Mouse (Mus musculus): Measurements from ENCODE around the gene Tesk2. TPM values are rescaled to one million over a fixed set of nuclear protein-coding genes. Genes with fewer than 3 reads are reported as not detected.
"Not testable (repeated sequence)": the region's sequence is repeated elsewhere in the genome, so short reads cannot be mapped to it uniquely, and the experiment has no call there.

The Tesk2 gene
- polyA plus RNA-seq (2017; shearing (Covaris generic)) = 1 to 10 TPM; 3.0 to 4.3 (median 4.1) TPM

DNA sequence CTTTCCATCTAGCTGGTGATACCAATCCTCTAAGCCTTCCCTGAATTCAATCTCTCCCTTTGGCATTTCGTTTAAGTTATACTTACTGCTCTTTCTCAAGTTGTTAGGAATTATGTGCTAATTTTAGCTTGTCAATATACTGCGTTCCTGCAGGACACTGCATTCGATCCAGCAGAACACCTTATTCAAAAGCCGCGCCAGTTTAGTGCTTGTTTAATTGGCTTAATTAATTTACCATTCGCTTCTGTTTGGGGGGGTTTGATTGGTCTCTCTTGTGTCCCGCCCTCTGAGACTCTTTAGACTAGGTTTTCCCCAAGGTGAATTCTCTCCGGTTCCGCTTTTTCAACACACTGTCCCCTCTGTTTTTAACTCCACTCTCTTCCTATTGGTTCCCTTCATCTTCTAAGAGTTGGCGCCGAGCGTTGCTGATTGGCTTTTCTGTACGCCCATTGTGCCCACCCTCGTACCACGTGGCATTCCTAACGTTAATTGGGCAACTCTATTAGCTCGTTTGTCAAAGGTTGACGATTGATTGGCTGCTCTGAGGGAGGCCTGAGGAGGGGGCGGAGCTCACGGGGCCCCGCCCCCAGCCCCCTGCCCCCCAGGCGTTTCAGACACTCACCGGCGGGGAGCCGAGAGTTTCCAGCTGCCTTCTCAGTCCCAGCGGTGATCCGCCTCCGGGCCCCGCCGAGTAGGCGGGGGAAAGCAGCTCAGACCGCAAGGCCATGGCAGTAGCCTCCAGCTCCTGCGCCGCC is at the start of gene Tesk2:
Tesk2 (plus strand) TSS at position 606 of the 755 bp plus-strand sequence.
- peak; percentile 96 for ATAC-seq

DNA sequence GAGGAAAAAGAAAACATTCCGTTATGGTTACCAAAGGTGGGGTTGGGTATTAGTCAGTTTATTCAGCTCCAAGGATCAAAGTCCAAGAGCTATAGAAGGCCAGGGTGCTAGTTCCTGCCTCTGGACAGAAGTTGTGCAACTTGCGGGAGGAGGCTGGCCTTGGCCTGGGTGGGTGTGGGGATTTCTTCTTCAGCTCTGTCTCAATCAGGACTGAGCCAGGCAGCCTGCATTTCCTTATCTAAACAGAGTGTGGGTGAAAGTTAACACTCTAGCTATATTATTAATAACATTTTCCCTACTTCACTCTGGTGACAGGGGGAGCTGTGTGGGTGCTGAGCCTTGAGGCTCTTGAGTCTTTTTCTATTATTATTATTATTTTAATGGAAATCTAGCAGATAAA is 48.0 kb upstream of the Tesk2 start:
- ATAC-seq = no peak

DNA sequence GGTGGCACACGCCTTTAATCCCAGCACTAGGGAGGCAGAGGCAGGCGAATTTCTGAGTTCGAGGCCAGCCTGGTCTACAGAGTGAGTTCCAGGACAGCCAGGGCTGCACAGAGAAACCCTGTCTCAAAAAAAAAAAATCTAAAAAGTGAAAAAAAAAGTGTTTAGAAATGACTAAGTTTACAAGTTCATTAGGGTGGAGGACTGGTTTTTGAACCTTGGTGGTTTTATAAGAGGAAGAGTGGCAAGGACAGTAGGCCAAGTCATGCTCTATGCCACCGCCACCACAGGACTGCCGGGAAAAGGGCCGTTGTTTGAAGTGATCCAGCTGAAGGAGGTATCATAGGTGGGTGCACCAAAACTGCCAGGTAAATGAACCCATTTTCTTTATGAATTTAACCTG is 46.0 kb upstream of the Tesk2 start:
- ATAC-seq = not testable (repeated sequence)

DNA sequence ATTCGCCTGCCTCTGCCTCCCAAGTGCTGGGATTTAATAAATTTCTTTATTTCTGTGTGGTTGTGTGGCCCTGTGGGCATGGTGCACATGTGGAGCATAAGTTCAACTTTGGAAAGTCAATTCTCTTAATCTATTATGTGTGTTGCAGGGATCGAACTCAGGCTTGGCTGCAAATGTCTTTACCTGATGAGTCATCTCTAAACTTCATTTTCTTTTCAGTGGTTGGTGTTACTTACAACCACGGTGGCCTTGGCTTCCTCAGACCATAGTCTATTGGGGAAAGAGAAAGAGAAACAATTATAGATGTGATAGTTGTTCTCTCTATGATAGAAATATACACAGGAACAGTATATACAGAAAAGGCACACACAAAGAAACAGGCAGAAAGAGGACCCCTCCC is 44.7 kb upstream of the Tesk2 start:
- no peak for ATAC-seq

DNA sequence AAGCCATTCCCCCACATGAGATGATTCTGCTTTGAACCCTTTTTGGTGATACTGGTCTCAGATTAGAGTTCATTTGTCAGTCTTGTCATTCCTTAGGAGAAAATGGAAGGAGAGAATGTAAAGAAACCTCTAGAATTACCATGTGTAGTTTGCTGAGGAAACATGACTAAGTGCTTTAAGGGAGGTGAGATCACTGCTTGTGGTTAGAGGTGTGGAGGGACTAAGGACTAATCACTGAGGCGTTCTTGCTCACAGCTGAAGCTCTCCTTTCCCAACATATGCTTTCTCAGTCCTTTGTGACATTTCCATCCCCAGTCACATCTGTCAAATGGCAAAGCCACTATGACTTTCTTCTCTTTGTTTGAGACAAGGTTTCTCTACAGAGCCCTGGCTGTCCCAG is 42.9 kb upstream of the Tesk2 start:
- ATAC-seq = no peak

DNA sequence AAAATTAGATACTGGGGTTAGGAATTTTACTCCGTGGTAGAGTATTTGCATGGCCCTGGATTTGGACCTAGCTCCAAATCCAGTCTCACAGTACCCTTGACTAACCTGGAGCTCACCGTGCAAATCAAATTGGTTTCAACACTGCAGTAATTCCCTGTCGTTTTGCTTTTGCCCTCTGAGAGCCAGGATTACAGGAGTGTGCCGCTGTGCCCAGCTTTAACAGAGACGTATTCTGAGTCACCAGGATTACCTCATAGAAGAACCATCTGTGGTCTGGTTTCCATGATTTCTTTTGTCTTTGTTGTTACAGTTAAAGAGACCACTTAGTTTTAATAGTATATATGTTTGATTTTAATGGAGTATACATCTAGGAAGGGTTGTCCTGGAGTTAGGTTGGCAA is 41.6 kb upstream of the Tesk2 start:
- no peak for ATAC-seq

DNA sequence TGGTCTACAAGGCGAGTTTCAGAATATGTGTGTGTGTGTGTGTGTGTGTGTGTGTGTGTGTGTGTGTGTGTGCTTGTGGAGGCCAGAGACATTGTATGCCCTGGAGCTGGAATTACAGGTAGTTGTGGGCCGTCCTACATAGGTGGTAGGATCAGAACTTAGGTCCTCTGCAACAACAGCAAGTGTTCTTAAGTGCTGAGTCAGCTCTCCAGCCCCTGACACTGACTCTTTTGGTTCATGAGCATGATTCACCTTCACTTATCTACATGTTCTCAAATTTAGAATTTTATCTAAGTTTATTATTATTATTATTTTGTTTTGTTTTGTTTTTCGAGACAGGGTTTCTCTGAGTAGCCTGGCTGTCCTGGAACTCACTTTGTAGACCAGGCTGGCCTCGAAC is 40.2 kb upstream of the Tesk2 start:
- not testable (repeated sequence) for ATAC-seq

DNA sequence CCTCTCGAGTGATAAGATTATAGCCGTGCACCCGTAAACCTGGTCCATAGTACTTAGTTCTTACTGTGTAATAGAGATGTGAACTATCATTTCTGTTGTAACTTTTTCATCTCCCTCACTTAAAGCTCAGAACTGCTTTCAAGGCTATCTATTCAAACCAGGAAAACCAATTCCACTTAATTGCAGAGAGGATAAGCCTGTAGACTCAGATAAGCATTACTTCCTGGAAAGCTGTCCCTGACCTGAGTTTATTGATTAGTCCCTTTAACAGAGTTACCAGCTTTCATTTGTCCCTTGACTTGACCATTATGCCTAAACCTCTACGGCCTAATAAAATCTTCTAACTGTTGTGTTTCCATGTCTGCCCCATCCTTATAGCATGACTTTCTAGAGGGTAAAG is 36.8 kb upstream of the Tesk2 start:
- no peak for ATAC-seq

DNA sequence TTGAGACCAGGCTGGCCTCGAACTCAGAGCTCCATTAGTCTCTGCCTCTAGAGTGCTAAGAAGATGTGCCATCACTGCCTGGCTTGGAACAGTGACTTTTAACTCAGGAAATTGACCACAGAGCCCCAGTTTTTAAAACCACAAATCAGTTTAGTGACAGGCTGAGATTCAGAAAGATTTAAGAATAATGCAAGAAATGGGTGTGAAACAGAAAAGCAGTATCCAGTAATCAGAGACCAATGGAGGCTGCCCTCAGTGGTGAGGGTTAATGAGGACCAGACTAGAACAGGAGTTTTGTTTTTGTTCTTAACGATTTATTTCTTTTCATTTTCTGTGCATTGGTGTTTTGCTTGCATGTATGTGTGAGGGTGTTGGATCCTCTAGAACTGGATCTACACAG is 36.1 kb upstream of the Tesk2 start:
- ATAC-seq = no peak

DNA sequence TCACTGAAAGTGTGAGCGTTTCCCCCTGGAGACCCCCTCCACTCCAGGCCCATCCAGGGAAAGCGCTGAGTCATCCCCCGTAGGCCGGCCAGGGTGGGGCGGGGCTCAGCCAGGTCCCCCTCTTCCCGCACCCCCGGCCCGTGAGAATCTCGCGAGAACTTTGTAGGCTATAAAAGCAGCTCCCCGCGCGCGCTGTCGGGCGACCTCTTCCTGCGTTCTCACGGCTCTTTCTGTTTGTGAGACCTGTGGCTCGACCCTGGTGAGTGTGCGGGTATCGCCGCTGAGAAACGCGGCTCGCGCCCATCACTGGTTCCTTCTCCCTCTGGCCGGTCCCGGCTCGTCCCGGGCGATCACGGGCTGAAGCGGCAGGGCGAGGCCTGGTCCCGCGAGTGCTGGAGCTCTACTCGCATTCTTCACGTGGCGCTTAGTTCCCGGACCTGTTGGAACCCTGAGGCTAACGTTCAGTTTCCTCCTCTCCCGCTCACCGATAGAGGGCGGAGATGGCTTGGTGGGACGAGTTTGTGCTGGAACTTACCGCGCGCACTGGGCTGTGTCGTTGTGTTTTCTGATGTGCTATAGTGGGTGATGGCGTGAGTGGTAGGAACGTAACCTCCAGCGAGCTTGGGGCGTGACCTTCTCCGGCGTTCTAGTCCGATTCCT is 35.2 kb upstream of the Tesk2 start, which contains the start of gene Prdx1:
Prdx1 (plus strand) TSS at position 143 of the 660 bp plus-strand sequence.
- peak; percentile 87 for ATAC-seq

DNA sequence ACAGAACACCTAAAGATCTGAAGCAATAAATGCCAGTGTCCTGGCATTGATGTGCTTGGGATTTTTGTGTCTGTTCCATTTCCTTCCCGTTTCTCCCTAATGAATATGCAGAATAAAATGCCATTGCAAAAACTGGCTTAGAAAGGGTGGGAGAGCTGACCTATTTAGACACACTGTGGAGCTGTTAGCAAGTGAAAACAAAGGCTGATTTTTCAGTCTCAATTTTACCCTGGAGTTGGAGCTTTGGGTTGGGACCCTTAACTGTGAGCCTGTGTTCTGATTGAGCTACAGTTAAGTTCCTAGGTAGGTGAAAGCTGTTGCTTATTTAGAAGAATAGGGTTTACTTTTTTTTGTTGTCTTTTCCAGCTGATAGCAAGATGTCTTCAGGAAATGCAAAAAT is 33.7 kb upstream of the Tesk2 start:
- no peak for ATAC-seq

DNA sequence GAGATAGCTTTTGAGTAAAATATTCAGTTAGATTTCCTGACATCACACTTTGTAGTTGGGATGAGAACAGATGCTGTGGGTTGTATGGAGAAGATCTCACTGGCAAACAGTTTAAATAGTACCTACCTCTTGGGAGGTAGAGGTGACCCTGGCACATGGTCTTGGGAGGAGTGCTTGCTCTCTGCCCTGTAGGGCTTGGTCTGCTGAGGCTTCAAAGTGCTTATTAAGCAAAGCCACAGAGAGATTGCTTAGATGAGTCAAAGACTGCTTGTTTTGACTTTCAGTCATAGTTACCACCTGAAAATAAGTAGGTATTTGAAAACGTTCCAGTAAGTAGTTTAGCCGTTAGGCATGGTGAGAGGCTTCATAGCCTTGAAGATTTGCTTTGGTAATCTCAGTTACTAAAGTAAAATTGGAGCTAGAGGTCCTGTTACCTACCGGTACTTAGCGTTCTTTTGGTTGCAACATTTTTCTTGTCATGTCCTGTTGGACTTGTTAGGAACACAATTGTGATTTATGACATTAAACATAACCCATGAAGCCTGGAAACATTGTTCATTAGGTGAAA is 31.4 kb upstream of the Tesk2 start:
- ATAC-seq = no peak

DNA sequence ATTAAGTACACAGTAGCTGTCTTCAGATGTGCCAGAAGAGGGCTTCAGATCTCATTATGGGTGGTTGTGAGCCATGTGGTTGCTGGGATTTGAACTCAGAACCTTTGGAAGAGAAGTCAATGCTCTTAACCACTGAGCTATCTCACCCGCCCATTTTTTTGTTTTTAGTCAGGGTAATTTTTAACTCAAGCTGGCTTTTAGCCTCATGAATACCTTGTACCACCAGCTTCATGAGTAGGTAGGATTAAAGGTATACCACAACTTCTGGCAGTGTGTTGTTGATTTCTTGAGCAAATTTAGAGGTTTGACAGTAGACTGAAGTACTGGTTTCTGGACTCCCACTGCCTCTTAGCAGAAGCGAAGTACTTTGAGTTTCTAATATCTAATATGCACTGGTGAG is 28.6 kb upstream of the Tesk2 start:
- ATAC-seq = no peak

DNA sequence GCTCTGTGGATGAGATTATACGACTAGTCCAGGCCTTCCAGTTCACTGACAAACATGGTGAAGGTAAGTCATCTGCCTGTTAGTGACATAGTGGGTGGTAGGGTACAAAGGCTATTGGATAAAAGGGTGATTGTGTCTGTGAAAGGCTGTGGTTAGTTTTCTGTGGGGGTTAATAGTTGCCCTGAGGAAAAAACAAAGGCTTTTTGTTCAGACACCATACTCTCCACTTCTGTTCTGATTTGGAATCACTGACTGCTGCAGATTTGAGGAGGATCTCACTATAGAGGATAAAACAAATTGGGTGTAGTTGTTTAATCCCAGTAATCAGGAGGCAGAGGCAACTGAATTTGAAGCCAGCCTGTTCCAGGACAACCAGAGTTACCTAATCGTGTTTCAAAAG is 27.0 kb upstream of the Tesk2 start:
- ATAC-seq = no peak

DNA sequence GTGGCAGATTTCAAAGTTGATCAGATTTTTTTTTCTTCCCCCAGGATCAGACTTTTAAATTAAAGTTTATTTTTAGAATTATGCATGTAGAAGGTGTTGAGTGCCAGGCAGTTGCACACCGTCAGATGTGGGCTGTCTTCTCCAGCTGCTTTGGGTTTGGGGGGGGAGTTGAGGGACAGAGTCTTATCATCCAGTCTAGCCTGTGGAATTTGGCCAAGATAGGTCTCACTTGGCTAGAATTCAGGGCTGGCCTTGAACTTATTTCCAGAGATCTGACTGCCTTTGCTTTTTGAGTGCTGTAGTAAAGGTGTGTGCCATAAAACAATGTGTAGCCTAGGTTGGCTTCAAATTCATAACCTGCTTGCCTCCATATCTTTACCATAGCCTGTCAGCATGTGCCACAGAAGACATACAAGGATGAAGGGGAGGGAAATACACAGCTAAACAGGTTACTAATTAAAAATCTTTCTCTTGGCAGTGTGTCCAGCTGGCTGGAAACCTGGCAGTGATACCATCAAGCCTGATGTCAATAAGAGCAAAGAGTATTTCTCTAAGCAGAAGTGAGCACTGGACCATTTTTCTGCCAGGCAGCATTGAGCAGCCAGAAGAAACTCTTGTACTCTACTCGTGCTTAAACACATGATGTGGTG is 21.9 kb upstream of the Tesk2 start:
- no peak for ATAC-seq

DNA sequence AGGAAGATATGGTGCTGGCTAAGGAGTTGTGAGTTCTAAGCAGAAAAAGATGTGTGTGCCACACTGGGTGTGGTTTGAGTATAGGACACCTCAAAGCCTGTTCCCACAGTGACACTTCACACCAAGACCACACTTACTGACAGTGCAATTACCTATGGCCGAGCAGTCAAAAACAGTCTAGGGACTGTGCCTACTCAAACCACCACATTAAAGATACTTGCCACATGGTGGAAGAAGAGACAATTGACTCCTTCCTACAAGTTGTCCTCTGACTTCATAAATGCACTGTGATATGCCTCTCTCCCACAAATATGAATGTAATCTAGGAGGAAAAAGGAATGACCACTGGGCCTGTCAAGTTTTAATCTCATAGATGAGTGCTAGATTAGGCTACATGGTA is 19.8 kb upstream of the Tesk2 start:
- no peak for ATAC-seq

DNA sequence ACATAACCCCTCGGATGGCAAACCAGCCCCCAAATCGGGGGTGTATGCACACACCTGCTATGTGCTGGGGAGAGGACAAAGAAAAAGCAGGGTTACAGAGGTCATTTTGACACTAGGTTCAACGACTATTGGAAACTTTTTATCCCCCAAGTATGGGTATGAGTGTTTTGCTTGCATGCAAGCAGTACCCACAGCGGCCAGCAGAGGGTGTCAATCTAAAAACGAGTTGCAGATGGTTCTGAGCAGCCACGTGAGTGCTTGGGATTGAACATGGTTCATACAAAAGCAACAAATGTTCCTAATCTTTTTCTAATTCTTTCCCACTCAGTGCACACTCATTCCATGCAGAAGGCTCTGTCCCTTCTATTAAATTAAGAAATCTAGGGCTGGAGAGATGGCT is 16.9 kb upstream of the Tesk2 start:
- ATAC-seq = peak; percentile 23

DNA sequence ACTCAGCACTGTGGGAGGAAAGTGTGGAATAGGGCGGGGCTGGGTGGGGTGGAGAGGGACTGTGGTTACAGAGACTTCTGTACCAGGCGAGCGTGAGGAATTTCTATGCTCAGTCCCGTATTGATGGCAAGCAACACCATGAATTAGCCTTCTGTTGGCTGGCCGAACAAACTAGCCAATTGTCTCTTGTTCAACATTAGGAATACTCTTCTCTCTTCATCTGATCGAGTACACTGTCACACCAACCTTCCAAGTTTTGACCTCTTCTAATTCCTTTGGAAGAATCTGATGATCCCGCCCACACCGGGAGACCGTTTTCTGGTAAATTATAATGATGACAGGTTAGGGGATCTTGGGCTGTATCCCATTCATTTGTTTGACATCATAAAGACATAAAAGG is 13.1 kb upstream of the Tesk2 start:
- ATAC-seq = no peak

DNA sequence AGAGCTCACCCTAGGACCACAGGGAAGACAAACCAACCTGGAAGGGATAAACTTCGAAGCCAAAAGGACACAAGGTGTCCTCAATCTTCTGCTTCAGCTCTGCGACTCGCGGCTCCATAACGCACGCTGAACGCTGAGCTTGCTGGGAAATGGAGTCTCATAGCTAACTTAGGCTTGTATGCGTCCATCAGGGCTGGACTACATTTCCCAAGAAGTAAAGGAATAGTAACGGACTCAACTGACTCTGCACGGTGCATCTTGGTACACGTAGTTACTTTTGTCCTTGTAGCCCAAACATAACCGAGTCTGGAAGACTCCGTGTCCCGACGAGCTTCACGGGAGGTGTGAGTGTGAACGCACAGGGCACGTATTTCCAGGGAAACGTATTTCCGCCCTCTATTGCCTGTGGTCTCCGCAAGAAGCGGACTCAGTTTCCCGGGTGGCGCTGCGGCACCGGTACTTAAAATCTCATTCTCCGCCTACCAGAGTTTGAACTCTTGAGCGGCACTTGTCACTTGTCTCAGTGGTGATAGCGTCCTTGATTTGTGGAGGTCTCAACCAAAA is 12.5 kb upstream of the Tesk2 start, which contains the start of the genes Mmachc and Ccdc163:
Mmachc (minus strand) TSS at position 206 of the 564 bp plus-strand sequence.
Ccdc163 (plus strand) TSS at position 309 of the 564 bp plus-strand sequence.
- ATAC-seq = peak; percentile 98

DNA sequence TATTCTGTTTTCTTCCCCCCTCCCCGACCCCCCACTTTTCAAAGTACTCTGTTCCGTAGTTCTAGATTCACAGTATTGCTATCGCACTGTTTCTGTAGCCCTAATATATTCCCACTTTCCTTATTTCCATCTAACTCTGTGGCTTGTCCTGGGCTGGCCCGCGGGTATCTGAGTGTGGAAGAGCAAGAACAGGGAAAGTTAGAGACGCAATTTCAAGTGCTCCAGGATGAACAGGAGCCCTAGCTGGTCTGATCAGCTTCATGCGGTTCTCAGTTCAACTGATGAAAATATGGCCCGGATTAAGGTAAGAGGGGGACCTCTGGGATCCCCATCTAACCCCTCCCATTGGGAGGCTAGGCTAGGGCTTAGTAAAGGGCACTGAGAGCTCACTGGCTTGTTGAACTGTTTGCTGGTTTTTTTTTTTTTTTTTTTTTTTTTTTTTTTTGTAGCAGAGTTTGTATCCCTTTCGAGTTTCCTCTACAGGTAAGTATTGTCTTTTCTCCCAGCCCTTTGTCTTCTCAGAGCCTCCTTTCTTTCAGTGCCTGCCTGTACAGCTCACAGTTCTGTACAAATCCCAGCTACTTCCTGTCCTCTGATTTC is 11.9 kb upstream of the Tesk2 start:
- ATAC-seq = no peak

DNA sequence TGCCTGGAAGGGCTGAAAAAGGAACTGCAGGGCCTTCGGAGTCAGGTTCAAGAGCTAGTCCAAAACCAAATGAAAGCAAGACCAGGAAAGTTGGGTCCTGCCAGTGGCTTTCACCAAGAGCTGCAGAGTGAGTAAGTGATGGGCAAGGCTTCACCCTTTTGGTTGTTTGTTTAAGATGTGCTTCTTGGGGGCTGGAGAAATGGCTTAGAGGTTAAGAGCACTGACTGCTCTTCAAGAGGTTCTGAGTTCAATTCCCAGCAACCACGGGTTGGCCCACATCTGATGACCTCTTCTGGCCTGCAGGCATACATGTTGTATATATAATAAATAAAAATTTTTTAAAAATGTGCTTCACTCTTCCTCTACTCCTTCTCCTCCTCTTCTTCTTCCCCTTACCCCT is 10.6 kb upstream of the Tesk2 start:
- ATAC-seq = no peak

DNA sequence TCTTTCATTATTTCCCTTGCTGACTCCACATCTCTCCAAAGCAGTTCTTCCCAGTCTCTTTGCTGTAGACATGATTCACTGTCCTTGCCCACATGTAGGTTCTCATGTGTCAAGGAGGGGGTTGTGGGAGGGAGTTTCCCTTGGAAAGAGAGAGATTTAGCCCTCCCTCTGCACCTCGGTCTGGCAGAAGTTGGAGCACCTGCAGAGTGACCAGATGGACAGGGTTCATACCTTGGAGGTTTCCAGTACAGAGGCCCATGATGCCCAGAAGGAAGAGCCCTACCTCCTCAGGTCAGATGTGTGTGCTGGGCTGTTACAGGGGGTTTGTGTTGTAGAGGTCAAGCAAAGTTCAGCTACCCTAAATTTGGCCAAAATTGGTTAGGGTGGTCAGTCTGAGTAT is 8.2 kb upstream of the Tesk2 start:
- ATAC-seq = no peak

DNA sequence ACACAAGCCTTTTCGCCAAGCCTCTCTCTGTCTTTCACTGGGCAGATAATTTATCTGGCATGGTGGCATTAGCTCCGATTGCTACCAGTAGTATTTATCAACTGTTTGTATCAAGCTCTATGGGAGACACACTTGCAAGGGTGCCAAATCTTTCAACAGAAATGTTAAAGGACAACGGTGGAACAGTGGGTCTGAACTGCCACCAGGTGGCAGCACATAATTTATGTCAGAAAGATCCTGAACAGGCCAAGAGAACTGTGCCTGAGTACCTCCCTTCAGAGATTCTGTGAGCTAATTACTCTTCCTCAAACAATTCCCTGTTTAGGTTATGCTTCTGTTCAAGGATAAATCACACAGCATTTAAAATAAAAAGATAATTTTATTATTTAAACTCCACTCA is 1.4 kb upstream of the Tesk2 start:
- peak; percentile 27 for ATAC-seq

All from inflammation-experienced regulatory T-cells, adult 6 months (primary cell).